Mouse (Mus musculus) skeletal muscle tissue, adult 2 months (tissue): ENCODE data around the gene Mpdu1.
"Not testable (repeated sequence)": the region's sequence is repeated elsewhere in the genome, so short reads cannot be mapped to it uniquely, and the experiment has no call there.

ENCODE experiments used
- DNase-seq: peaks from one replicate; pipeline ENCODE4 v3.0.0-alpha.2; 2012; ENCODE audit warnings: low read depth, low spot score

The Mpdu1 gene

DNA sequence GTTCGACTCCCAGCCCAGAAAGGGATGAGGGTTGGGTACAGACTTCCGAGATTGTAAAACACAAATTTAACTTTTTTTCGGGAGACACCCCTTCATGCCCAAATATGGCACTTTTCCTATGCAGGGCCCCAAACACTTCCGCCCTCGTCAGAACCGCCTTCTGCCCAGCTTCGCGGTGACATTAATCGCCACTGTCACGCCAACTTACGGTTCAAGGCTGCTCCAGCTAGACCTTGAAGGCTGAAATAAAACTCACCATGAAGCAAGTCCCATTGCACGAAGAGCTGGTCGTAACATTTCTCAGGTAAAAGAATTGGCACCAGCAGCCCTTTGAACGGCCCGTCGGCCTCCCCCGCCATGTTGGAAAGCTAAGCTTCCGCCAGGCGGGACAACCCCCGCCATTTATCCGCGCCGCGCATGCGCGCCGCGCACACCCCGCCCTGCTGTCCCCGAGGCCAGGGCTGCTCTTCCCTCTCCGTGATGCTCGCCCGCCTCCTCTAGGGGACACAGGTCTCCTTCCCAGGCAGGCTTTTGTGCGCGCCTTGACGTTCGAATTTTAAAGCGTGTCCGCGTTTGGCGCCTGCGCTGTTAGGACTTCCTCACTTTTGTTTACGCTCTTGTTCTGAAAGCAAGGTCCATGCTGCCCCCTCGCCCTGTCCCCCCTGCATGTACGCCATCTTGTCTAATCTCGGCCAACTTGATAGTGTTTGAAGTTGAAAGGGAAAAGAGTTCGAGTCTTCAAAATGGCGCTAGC lies at the start of gene Mpdu1:
Gene Mpdu1 (minus strand): TSS at position 430 of the 754 bp plus-strand sequence.
- peak; percentile 98 for DNase-seq

DNA sequence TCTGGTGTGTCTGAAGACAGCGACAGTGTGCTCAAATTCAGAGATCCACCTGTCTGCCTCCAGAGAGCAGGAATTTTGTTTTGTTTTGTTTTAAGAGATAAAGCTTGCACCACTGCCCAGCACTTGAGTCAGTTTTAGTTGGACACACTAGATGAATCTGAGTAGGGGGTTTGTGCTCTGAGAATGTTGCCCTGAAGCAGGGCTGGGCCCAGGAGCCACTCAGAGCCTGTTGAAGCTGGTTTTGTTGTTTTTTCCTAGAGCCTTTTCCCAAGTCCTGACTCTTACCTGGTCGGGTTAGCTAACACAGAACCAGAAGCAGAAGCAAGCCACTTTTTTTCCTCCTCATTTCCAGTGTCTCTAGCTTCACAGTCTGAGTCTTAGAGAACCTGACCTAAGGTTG lies 48.6 kb upstream of the Mpdu1 start:
- DNase-seq, result no peak

DNA sequence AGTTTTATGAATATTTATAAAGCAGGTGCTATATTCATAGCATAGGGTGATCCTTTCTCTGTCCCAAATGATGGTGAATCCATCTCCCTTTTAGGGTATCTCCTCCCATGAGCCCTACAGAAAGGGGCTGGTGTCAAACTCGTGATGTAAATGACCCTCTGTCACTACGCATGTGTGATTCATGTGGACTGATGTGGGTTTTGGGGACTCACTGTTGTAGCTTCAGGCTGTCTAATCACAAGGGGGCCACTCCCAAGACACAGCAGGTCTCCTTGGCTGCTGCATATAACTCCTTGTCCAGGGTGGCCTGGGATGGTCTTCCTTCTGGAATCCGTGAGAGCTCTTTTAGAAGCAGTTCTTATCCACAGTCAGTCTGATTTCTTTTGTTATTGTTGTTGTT lies 48.0 kb upstream of the Mpdu1 start:
- DNase-seq, result no peak

DNA sequence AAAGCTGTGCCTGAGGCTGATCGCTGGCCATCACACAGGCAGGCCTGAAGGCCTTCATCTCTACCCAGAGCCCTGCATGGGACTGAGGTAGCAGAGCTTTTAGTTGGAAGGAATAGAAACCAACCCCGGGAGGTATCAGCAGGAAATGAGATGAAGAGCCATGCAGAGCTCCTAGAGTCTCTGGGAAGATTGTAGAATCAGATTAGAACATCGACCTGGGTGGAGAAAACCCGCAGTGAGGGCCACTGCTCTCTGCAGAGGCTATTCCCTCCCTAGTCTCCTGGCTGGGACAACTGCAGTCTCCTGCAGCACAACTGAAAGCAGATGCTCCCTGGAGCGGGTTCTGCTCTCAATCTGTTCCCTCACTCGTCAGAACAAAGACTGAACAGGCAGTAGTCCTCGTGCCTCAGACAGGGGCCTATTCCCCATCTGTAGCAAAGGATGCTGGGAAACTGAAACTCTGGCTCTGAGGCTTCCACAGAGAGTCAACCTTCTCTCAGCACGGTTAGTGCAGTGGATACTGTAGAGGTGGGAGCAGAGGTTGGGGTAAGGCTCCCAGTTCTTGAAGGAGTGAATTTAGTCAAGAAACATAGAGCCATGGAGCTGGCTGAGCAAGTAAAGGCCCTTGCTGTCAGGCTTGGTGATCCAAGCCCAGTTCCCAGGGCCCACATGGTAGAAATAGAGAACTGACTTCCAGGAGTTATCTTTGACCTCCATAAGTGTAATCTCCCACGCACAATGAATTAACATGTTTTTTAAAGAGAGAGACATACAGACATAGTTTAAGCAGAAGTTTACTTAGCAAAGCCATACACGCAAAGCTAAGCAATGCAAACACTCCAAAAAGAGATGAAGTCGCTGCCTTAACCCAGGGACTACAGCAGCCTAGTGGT lies 47.4 kb upstream of the Mpdu1 start:
- DNase-seq, result no peak

DNA sequence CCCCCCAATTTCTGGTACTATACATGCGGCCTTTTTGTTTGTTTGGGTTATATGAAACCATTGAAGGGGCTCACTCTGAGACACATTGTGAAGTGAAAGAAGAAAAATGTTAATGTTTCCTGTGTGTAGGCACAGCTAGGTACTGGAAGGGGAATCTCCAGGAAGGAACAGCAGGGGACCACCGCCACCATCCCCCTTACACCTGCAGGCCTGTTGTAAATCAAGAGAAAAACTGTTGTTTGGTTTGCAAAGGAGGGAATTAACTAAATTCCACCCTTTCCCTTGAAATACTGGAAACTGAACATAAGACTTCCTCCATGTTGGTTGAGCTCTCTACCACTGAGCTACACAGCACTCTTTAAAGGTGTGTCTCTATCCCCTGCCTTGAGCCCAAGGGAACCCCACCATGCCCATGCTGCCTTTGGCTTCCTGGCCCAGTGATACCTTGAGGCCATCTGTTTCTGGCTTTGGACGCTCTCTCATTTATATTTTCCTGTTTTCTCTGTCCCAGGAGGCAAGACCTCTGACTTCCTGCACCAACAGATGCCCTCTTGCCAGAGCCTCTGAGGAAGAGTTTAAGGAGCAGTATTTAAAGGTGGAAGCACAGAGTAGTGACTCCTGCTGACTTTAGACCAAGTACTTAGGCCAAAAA lies 46.3 kb upstream of the Mpdu1 start:
- no peak for DNase-seq

DNA sequence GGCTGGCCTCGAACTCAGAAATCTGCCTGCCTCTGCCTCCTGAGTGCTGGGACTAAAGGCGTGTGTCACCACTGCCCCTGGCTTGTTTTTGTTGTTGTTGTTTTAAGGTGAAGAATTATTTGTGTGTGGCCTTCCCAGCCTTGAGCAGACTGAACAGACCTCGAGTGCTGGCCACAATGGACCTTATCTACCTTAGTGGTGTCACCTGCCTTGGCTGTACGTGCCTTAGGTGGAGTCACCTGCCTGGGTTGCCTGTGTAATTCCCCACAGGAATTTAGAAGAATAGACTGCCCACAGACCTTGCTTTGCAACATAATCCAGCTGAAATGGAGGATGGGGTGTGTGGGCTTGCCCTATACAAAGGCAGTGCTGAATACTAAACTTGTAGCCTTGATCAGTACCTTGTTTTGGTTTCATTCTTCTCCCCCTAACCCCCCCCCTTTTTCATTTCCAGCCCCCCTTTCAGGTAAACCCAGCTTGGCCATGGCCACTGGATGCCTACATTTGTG lies 45.5 kb upstream of the Mpdu1 start:
- no peak for DNase-seq

DNA sequence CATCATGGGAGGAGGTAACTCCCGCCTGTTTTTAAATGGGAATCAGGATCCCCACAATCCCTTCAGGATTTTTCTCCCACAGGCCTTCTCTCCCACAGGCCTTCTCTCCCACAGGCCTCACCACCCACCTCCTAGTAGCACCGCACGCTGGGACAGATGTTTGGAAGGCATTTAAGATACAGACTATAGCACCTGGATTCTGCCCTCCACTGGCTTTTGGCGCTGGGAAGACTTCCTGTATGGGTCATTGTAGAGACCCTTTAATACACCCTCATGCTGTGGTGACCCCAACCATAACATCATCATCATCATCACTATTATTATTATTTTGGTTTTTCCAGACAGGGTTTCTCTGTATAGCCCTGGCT lies 45.0 kb upstream of the Mpdu1 start:
- no peak for DNase-seq

DNA sequence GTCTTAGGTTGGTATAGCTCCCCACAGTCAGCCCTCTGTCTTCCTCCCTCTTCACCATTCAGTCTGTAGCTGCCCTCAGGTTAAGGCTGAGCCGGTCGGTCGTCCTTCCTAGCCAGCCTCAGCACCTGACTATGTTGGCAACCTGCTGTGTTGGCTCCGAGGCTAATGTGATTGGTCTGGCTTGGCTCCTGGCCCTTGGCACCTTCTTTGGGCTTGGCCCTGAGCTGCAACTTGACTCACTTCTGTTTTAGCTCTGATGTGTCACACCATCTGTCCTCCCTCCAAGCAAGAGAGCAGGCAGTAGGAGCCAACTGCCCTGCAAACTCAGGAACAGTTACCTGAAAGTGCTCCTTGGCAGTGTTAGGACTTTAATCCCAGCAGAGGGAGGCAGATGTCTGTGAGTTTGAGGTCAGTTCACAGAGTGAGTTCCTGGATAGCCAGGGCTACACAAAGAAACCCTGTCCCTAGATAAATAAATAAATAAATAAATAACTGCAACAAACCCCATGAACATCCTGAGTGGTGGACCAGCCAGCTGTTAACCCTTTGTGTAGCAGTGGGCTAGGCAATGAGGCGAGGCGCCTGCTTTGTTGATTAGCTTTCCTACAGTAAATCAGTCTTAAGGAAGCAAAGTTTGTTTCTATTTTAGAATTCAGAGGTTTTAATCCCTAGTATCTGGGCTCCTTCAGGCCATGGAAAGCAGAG lies 44.5 kb upstream of the Mpdu1 start:
- DNase-seq, result peak; percentile 94

DNA sequence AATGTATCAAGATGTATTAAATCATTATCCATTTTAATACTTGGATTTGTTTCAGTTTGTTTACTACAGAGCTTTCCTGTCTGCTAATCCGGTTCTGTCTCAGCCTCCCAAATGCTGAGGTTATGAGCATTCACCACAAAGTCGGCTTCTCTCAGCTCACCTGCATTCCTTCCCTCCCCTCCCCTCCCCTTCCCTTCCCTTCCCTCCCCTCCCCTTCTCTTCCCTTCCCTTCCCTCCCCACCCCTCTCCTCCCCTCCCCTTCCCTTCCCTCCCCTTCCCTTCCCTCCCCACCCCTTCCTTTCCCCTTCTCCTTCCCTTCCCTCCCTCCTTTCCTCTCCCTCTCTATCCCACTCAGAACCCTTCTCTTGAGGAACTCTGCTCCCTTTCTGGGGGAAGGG lies 42.2 kb upstream of the Mpdu1 start:
- no peak for DNase-seq

DNA sequence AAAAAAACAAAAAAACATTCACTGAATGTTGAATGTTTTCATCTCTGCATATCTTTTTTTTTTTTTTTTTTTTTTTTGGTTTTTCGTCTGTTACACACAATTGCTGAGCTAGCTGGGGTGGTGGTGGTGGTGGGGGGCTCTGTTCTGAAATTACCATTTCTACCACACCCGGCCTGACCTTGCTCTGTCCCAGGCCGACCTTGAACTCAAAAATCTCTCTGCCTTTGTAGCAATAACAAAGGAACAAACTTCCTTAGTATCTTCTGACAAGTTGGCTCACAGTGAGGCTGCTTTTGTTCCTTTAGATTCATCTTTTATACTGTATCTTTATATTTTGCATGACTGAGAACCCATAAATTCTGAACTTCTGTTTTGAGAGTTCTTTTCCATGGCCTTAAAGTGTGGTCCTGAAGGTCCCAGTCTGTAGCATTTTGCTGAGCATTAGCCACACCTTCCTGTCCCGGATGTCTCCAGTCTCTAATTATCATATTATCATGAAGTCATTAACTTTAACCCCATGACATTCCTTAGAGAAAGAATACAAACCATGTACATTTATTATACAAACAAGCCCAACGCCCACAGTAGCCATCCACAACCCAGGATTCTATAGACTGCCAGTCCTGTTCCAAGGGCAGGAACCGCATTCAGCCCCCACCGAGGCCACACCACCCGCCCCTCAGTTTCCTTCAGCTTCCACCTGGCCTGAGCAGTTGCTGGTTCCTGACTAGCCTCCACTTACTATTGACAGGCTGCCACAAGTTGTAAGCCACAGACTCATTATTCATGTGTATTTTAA lies 41.6 kb upstream of the Mpdu1 start:
- no peak for DNase-seq

DNA sequence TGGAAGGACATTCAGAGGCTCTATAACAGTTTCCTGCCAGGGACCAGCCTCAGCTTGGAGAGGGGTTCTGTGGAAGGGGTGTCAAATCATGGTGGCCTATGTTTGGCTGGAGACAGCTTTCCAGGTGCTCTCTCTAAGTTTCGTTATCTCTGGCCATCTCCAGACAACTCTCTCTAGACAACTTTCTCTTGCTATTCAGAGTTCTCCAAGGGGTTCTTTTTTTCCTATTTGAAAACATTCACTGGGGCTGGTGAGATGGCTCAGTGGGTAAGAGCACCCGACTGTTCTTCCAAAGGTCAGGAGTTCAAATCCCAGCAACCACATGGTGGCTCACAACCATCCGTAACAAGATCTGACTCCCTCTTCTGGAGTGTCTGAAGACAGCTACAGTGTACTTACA lies 40.9 kb upstream of the Mpdu1 start:
- DNase-seq, result not testable (repeated sequence)

DNA sequence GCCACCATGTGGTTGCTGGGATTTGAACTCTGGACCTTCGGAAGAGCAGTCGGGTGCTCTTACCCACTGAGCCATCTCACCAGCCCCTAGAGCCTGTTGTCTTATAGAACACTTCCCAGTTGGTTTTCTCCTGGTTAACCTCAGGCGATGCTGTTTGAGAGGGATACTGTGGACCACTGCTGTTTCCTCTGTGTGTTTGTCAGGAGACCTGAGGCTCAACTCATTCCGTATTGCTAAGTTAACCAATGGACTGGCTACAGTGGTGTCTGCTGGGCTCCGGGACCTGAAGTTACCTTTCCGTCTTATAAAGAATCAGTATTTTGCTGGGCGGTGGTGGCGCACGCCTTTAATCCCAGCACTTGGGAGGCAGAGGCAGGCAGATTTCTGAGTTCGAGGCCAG lies 40.4 kb upstream of the Mpdu1 start:
- DNase-seq, result not testable (repeated sequence)

DNA sequence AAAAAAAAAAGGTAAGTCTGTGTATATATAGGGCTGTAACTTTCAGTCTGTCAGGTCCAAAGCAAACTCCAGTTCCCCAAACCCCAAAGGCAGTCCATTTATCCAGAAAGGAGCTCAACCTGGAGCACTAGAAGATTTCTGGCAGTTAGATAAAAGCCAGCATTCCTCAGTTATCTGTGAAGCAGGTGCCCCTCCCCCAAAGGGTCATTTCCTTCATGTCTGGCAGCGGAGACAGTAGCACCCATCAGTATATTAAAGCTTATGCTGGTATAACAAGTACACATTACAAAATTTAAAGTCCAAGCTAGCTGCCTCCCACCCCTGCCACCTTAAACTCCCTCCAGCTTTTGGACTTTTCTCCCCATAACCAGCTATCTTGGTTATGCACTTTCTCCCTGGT lies 37.2 kb upstream of the Mpdu1 start:
- no peak for DNase-seq

DNA sequence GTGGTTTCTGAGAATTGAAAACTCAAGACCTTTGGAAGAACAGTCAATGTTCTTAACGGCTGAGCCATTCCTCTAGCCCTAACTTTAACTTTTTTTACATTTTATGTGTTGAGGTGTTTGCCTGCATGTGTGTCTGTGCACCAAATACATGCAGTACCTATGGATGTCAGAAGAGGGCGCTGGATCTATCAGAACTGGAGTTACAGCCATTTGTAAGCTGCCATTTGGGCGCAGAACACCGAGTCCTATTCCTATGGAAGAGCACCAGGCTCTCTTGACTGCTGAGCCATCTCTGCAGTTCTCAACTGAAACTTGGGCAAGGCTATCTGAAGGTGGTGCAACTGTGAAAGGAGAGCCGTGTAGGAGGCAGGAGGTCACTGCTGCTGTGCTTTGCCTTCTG lies 36.1 kb upstream of the Mpdu1 start:
- no peak for DNase-seq

DNA sequence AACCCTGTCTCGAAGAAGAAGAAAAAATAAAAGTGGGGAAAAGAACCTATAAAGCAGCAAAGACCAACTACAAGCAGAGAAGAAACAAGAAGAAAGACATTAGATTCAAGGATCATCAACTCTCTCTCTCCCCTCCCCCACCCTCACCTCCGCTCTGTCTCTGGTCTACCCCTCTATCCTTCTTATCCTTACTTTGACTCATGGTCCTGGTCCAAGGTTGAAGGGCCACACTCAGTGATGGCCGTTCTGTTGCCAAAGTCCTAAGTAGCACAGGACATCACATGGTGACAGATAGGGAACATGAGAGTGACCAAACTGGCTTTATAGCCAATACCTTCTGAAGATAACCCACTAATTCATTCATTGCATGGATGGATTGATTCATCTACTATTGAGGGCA lies 35.0 kb upstream of the Mpdu1 start:
- no peak for DNase-seq

DNA sequence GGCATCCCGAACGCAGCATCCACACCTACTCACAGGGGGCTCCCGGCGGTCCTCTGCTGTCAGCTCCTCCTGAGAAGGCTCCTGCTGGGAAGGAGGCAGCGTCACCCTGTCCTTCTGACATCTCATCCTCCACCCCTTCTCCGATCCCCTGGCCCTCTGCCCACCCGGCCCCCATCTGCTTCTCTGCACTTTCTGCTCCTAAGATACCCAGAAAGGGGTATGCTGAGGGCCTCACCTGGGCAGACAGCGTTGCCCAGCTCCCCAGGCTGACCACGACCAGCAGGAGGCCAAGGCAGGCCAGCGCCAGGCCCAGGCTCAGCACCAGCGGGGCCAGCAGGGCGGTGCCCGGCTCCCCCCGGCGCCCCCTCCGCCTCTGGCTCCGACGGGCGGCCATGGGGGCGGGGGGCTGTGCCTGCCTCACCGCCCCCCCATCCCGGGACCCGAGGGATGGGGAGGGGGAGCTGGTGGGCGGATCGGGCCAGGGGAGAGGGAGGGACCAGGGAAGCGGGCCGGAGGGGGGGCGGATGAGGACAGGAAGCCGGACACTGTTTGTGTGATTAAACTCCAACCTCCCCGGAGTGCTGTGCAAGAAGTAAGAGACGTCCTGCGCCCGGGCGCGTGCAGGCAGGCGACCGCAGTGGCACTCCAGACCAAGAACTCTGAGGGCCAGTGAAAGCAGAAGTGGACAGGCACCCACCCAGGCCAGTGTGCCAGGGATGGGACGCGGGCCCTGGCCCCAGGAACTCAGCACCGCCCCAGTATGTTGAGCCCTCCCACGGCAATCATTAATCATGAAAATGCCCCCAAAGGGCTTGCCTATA lies 33.1 kb upstream of the Mpdu1 start, which contains the start of the genes Tnfsf12 and Tnfsfm13:
Gene Tnfsf12 (minus strand): TSS at position 489 of the 821 bp plus-strand sequence.
Gene Tnfsfm13 (minus strand): TSS at position 738 of the 821 bp plus-strand sequence.
- DNase-seq, result peak; percentile 69

DNA sequence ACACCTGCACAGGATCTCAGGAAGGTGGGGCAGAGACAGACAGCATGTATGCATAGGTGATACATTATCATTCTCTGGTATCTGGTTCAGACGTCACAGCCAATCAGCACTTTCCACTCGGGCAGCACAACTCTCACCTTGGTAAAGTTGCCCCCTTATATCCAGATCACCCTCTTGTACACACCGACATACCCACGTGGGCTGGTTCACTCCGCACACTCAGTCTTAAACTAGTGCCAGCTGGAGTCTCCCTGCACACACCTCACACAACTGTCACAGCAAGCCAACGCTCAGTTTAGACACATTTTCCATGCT lies 32.6 kb upstream of the Mpdu1 start:
- DNase-seq, result no peak

DNA sequence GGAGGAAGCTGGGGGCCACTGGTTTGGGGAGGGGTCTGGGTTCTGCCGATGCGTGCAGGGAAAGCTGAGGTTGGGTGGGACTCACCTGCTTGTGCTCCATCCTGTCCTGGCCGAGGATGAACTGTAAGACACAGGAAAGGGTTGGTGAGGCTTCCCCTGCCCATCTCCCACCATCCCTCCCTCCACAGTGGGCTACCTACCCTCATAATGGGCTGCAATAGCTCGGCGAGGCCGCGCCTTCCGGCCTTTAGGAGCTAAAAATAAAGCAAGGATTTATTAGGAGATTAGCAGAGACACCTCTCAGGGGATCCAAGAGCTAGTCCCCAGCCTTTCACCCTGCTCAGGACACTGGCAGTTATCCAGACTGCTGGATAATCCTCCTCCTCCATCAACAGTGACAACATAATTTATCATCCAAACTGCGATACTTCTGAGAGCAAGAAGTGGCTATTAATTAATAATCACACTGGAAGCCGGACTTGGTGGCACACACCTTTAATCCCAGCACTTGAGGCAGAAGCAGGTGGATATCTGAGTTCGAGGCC lies 31.1 kb upstream of the Mpdu1 start:
- DNase-seq, result no peak

DNA sequence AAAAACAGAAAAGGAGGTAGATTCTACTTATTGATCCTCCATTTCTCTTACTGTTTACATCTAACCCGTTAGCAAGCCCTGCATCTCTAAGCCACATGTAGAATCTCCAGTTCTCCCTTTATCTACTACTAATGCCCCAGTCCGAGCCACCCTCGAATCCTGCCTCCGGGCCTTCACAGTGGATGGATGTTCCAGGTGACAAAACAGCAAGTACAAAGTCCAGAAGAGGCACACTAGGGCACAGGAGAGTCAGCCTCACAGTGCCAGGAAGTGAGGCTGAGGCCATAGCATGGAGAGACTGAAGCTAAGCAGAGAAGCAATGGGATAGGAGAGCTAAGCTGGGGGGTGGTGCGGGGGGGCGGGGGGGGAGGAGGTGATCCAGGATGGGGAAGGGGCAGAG lies 30.4 kb upstream of the Mpdu1 start:
- DNase-seq, result no peak
